In the genomic region with DNA sequence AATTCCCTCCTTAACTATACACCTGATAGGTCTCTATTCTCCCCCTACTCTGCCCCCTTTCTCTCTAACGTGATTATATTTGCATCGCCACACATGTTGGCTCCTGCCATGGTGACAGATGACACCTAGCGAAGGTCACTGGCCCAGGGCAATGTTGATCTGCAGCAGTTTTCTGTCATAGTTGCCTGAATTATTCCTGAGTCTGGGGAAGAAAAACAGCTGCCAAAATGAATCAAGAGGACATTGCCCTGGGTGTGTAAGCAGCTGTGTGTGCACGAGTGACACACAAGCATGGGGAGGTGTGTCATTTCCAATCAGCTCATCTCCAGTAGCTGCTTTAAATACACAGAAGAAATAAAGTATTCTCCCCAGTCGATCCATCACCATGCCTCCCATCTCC, we compare ENCODE assay signal across 17 mouse cellular contexts.
"Had no signal": no experiment of that assay in that cellular context is flagged by ENCODE, and none has a peak within 500 bp of the region (broad histone marks: within the 10 kb centered on the region; RNA-seq: fewer than 3 reads in every experiment).

No protein-coding gene starts in this region.

- H3K9ac ChIP-seq: liver, embryonic 13.5 days; liver, postnatal 0 days; lung, embryonic 15.5 days; midbrain, embryonic 12.5 days had no signal

- H3K9me3 ChIP-seq: limb, embryonic 10.5 days; lung, embryonic 15.5 days; midbrain, embryonic 12.5 days had no signal

- H3K27me3 ChIP-seq: liver, embryonic 13.5 days; lung, embryonic 15.5 days; megakaryocyte, embryonic 14.5 days; midbrain, embryonic 12.5 days had no signal

- H3K27ac ChIP-seq: kidney, postnatal 0 days; layer of hippocampus, adult 2 months; limb, embryonic 10.5 days; liver, embryonic 13.5 days; lung, embryonic 15.5 days; macrophage; midbrain, embryonic 12.5 days; stomach, postnatal 0 days had no signal

- H3K4me2 ChIP-seq: liver, embryonic 13.5 days; lung, embryonic 15.5 days; midbrain, embryonic 12.5 days had no signal

- H3K4me3 ChIP-seq: layer of hippocampus, adult 2 months; limb, embryonic 10.5 days; liver, embryonic 13.5 days; lung, embryonic 15.5 days; megakaryocyte, embryonic 14.5 days; midbrain, embryonic 12.5 days had no signal

- ATAC-seq: intestine, postnatal 0 days; liver, postnatal 0 days; midbrain, embryonic 16.5 days had no signal

- DNase-seq: kidney, adult 8-10 months; kidney, postnatal 36 days; liver, embryonic 13.5 days; liver, postnatal 0 days; lung, postnatal 14 days; right cerebral cortex, postnatal 25 days; thymus, postnatal 4 days had no signal

- H3K4me1 ChIP-seq: limb, embryonic 10.5 days; liver, embryonic 13.5 days; lung, embryonic 15.5 days; megakaryocyte, embryonic 14.5 days; midbrain, embryonic 12.5 days had no signal

- H3K36me3 ChIP-seq: limb, embryonic 10.5 days; liver, embryonic 13.5 days; lung, embryonic 15.5 days; midbrain, embryonic 12.5 days had no signal
